Mouse (Mus musculus) liver, adult 2 months (tissue): ENCODE results near the gene Cntrl.

ENCODE experiments used
- CTCF ChIP-seq: fragments of 200-500 bp; IDR thresholded peaks from 2 replicates; pipeline ENCODE4 v1.5.1; 2011; ENCODE audit warnings: low read depth, low read length, control low read depth
- POLR2A ChIP-seq: fragments of 200-500 bp; IDR thresholded peaks from 2 replicates; pipeline ENCODE4 v1.6.1; 2011; ENCODE audit warnings: low read length, control low read depth; ENCODE audit not compliant: insufficient read depth; ENCODE audit errors: extremely low read depth

- TF ChIP-seq CTCF (no peak), POLR2A (no peak)
Observed at GRCm38 (mm10) chr2:35171341-35171861, 62.1 kb downstream of the Cntrl start.
